Mouse (Mus musculus) liver, embryonic 14.5 days (tissue): ENCODE data around the gene Atp4b. TPM values are rescaled to one million over a fixed set of nuclear protein-coding genes. Genes with fewer than 3 reads are reported as not detected.
A peak's percentile ranks its signal among the peaks of the same experiment; 100 is the strongest.

Source experiments
- ATAC-seq: fragments of 200-750 bp; cut with Nextera tagmentation; 2 replicates; pipeline ENCODE4 v1.8.0; 2017; ENCODE audit warnings: moderate number of reproducible peaks, mild to moderate bottlenecking, moderate library complexity; ENCODE audit not compliant: insufficient read depth
- DNase-seq, 3 experiments: peaks; one replicate each; pipeline ENCODE4 v3.0.0-alpha.2; 2012 to 2013; ENCODE audit warnings: low read depth in 3 of 3, low spot score in 3 of 3
- H3K27ac ChIP-seq: fragments of 300-500 bp; sonication (generic); 2 replicates; pipeline ENCODE4 v1.5.1; 2014; ENCODE audit warnings: moderate library complexity, mild to moderate bottlenecking, control low read depth, inconsistent platforms
- H3K27me3 ChIP-seq: fragments of 300-500 bp; sonication (generic); 2 replicates; pipeline ENCODE4 v1.6.1; 2014; ENCODE audit warnings: mild to moderate bottlenecking, low read length, moderate library complexity; ENCODE audit not compliant: control insufficient read depth, insufficient read depth
- H3K36me3 ChIP-seq: fragments of 300-500 bp; sonication (generic); replicated peaks from 2 replicates; pipeline ENCODE4 v1.6.1; 2014; ENCODE audit warnings: low read depth; ENCODE audit not compliant: control insufficient read depth, insufficient read depth
- H3K4me1 ChIP-seq, 2 experiments: fragments of 200-500 bp in 1 of 2; fragments of 300-500 bp in 1 of 2; sonication (generic) in 1 of 2; replicated peaks; 2 replicates each; pipeline ENCODE4 v1.6.1; 2012 to 2014; ENCODE audit warnings: antibody characterized with exemption in 1 of 2, inconsistent platforms in 1 of 2, low read length in 1 of 2; ENCODE audit not compliant: control insufficient read depth in 2 of 2, insufficient read depth in 2 of 2
- H3K4me2 ChIP-seq: fragments of 300-500 bp; sonication (generic); 2 replicates; pipeline ENCODE4 v1.6.1; 2014; ENCODE audit warnings: low read depth, mild to moderate bottlenecking, control low read depth, moderate library complexity
- H3K4me3 ChIP-seq, 2 experiments: fragments of 200-500 bp in 1 of 2; fragments of 300-500 bp in 1 of 2; sonication (generic) in 1 of 2; 2 replicates each; pipeline ENCODE4 v1.5.1; 2012 to 2014; ENCODE audit warnings: low read depth in 2 of 2, low read length in 2 of 2, mild to moderate bottlenecking in 2 of 2, control low read depth in 1 of 2, inconsistent platforms in 1 of 2, moderate library complexity in 1 of 2; ENCODE audit not compliant: insufficient read depth in 1 of 2
- H3K9ac ChIP-seq: fragments of 300-500 bp; sonication (generic); replicated peaks from 2 replicates; pipeline ENCODE4 v1.6.1; 2014; ENCODE audit warnings: mild to moderate bottlenecking, control low read depth, moderate library complexity
- H3K9me3 ChIP-seq: fragments of 300-500 bp; sonication (generic); 2 replicates; pipeline ENCODE4 v1.6.1; 2016; ENCODE audit warnings: low read length, mixed read lengths; ENCODE audit not compliant: control insufficient read depth
- CTCF ChIP-seq: IDR thresholded peaks from 2 replicates; pipeline ENCODE4 v1.5.1; 2016; ENCODE audit warnings: antibody characterized with exemption, low read depth, control low read depth
- EP300 ChIP-seq: IDR thresholded peaks from 2 replicates; pipeline ENCODE4 v1.6.1; 2016; ENCODE audit warnings: antibody characterized with exemption, low read depth
- WGBS: fragments of 180-500 bp; shearing (Covaris S2); extraction: QIAGEN DNeasy Blood & Tissue Kit; methylation state at CpG from one replicate; pipeline ENCODE4 v1.1.7; 2014; ENCODE audit not compliant: insufficient replicate concordance; 5-methylcytosine and 5-hydroxymethylcytosine counted together
- polyA plus RNA-seq, 2 experiments: library from polyadenylated mRNA; depleted of rRNA in 1 of 2; stranded (reverse) in 1 of 2; unstranded in 1 of 2; fragments of >200 nt; fragmentation: Nextera tagmentation in 1 of 2; extraction: Ambion mirVana in 1 of 2; gene quantifications; 2 replicates each; pipeline versions ENCODE4 v1.2.1 to v1.2.3; 2012 to 2014

Atp4b gene
- polyA plus RNA-seq, 2 experiments = not detected

GRCm38 (mm10) chr8:13411597-13411996 lies 15.0 kb upstream of the Atp4b start:
- TF ChIP-seq EP300 (no peak), CTCF (peak; percentile 84)
- DNase-seq (peak; percentile 20 to 24 (median 23)), ATAC-seq (no peak)
- H3K27ac ChIP-seq = no peak overlapping the region
- no peak overlapping the region for H3K9ac ChIP-seq
- 23% methylated on average over 6 of the region's 6 CpGs for WGBS
- H3K36me3 ChIP-seq = no peaks in the 10 kb centered on the region
- no peaks in the 10 kb centered on the region for H3K27me3 ChIP-seq
- no peak overlapping the region for H3K4me3 ChIP-seq
- no peak overlapping the region for H3K4me2 ChIP-seq
- no peaks in the 10 kb centered on the region for H3K4me1 ChIP-seq
- H3K9me3 ChIP-seq = no peaks in the 10 kb centered on the region

DNA sequence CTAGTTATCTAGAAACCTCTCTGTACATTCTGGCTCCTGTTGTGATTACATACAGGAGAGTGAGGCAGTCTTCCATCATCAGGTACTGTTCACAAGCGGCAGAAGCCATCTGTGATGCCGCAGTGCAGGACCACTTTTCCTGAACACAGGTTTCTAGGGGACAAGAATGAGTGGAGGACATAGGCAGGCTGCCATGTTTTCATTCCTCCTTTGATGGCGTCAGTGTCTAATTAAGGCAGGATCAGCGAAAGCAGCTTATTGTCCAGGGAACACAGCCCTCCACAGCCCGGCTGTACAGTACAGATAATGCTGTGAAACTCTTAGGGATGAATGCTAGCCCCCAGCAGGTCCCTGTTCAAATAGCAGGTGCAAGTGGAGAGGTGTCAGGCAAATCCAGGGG lies 9.4 kb upstream of the Atp4b start:
- DNase-seq = no peak
- Histone ChIP-seq H3K9ac (no peak overlapping the region), H3K9me3 (no peaks in the 10 kb centered on the region), H3K4me3 (no peak overlapping the region), H3K4me1 (peaks cover 0 to 1% of the 10 kb centered on the region in 2 experiments; a peak in 1 of 4 replicates), H3K27me3 (no peaks in the 10 kb centered on the region), H3K36me3 (no peaks in the 10 kb centered on the region), H3K27ac (no peak overlapping the region), H3K4me2 (no peak overlapping the region)
- no peak for TF ChIP-seq CTCF
- TF ChIP-seq EP300 = no peak
- ATAC-seq = no peak
- 69% methylated on average over 5 of the region's 5 CpGs for WGBS

- H3K36me3 ChIP-seq = no peaks in the 10 kb centered on the region
- TF ChIP-seq EP300 (no peak), CTCF (no peak)
- peaks cover 0 to 1% of the 10 kb centered on the region in 2 experiments; a peak in 1 of 4 replicates for H3K4me1 ChIP-seq
- H3K9ac ChIP-seq = no peak within 1 kb of the TSS
- no peak within 1 kb of the TSS for H3K4me2 ChIP-seq
- H3K9me3 ChIP-seq = no peaks in the 10 kb centered on the region
- H3K27ac ChIP-seq = no peak within 1 kb of the TSS
- H3K4me3 ChIP-seq = no peak within 1 kb of the TSS
- H3K27me3 ChIP-seq = no peaks in the 10 kb centered on the region
- WGBS = 56% methylated on average over 5 of the region's 5 CpGs
- no peak for DNase-seq
- no peak for ATAC-seq
Measured at GRCm38 (mm10) chr8:13404666-13405131, 8.1 kb upstream of the Atp4b start, which contains the start of gene Grk1. Gene Grk1, plus strand, starts transcription at chr8:13405081.

DNA sequence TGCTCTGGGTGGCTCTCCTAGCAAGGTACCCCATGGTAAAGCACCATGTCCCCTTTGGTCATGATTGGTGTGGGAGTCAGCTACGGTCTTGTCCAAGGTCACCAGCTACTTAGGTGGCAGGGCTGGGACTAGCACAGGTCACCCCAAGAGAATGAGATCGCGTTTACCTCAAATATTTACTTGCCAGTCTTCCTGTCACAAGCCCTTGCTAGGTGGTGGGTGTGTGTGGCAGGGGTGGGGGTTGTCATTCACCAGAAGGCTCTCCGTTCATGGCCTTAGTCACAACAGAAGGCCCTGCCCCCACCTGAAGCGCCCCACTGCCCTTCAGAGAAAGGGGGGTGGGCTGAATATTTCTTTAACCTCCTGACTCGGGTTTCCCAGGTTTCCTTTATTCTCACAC lies 6.9 kb upstream of the Atp4b start:
- Histone ChIP-seq H3K27ac (no peak overlapping the region), H3K4me3 (no peak overlapping the region), H3K9me3 (no peaks in the 10 kb centered on the region), H3K27me3 (no peaks in the 10 kb centered on the region), H3K9ac (no peak overlapping the region), H3K4me2 (no peak overlapping the region), H3K4me1 (peaks cover 0 to 1% of the 10 kb centered on the region in 2 experiments; a peak in 1 of 4 replicates), H3K36me3 (no peaks in the 10 kb centered on the region)
- ATAC-seq (no peak), DNase-seq (no peak)
- WGBS = 44% methylated on average over 6 of the region's 6 CpGs
- TF ChIP-seq EP300 (no peak), CTCF (no peak)

- DNase-seq (no peak), ATAC-seq (no peak)
- H3K9me3 ChIP-seq = no peaks in the 10 kb centered on the region
- no peak overlapping the region for H3K4me2 ChIP-seq
- no peaks in the 10 kb centered on the region for H3K27me3 ChIP-seq
- 71% methylated on average over 7 of the region's 7 CpGs for WGBS
- H3K4me1 ChIP-seq = no peaks in the 10 kb centered on the region
- H3K27ac ChIP-seq = no peak overlapping the region
- no peak overlapping the region for H3K9ac ChIP-seq
- H3K4me3 ChIP-seq = no peak overlapping the region
- TF ChIP-seq CTCF = no peak
- TF ChIP-seq EP300 = no peak
- no peaks in the 10 kb centered on the region for H3K36me3 ChIP-seq
Measured at GRCm38 (mm10) chr8:13393869-13394268, 2.8 kb downstream of the Atp4b start.
